Mouse (Mus musculus): Measurements from ENCODE around the gene Pnpla1. TPM values are rescaled to one million over a fixed set of nuclear protein-coding genes. Genes with fewer than 3 reads are reported as not detected.
A peak's percentile ranks its signal among the peaks of the same experiment; 100 is the strongest.

The Pnpla1 gene
- polyA plus RNA-seq, 1 experiment from 2014 or later, result 0.50 TPM

DNA sequence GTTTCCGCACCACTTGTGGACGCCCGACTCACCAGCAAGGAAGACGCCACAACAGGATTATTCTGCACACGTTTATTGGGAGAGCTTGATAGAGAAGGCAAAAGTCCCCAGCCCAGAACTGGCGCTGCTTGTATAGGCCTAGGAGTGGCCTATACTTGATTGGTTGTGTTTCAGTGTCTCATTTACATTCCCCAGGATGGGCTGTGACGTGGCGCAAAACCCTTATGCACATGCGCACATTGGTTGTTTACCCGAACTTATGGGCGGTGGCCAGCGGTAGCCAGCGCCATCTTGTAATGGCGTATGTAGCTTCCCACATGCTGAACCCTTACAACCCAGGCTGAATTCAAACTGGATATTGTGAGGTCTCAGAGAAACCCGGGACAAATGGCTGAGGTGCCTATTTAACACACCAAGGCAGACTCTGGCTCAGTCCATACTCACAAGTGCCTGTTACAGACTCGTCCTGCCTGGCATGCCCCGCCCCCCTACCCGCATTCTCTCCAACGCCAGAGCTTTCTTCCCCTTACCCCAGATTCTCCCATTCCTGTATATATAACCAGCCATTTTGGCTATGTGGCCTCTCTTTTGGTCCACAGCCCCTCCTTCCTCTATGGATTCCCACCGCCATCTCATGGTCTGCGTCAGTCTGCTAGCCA is 37.1 kb downstream of the Pnpla1 start:
- Histone ChIP-seq H3K9me3 (no peaks in the 10 kb centered on the region), H3K27me3 (replicated peaks) (no peaks in the 10 kb centered on the region), H3K4me1 (no peaks in the 10 kb centered on the region), H3K36me3 (no peaks in the 10 kb centered on the region), H3K9ac (no peak overlapping the region), H3K27ac (no peak overlapping the region), H3K4me3 (replicated peaks) (no peak overlapping the region), H3K4me2 (no peak overlapping the region)
- no peak for ATAC-seq (ENCODE audit: insufficient read depth, low FRiP score, low read depth)
- 92% methylated on average over 21 of the region's 21 CpGs for WGBS

DNA sequence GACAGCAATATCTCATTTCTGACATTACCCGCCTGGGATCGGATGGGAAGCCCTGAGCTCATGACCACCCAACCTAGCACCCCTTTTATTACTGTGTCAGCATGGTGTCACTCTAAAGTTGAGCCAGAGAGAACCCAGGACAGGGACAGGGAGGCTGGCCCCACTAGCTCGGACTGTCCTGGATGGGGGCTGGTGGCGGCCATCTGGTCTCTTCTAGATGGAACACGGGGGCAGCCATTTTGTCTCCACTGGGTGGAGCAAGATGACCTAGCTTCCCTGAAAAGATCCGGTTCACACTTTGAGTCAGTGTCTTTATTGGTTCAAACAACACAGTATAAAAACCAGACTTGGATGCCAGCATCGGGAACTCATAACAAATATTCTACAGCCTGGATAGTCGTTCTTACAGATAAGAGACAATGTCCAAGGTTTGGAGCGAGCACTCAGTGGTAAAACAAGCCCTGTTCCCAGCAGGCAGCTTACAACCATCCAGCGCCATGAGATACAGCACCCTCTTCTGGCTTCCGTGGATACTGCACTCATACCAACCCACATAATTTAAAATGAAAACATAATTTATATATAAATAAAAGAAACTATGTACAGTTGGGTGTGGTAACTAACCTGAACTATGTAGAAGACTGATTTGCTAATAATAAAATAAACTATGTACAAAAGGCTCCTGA is 38.0 kb downstream of the Pnpla1 start:
- H3K27me3 ChIP-seq (replicated peaks), result no peaks in the 10 kb centered on the region
- H3K9me3 ChIP-seq, result no peaks in the 10 kb centered on the region
- no peaks in the 10 kb centered on the region for H3K36me3 ChIP-seq
- no peak overlapping the region for H3K4me2 ChIP-seq
- ATAC-seq (ENCODE audit: insufficient read depth, low FRiP score, low read depth), result no peak
- no peak overlapping the region for H3K9ac ChIP-seq
- no peak overlapping the region for H3K27ac ChIP-seq
- H3K4me1 ChIP-seq, result no peaks in the 10 kb centered on the region
- WGBS, result 91% methylated on average over 11 of the region's 11 CpGs
- H3K4me3 ChIP-seq (replicated peaks), result no peak overlapping the region

- Histone ChIP-seq H3K27me3 (replicated peaks) (no peaks in the 10 kb centered on the region), H3K4me1 (no peaks in the 10 kb centered on the region), H3K4me2 (no peak overlapping the region), H3K27ac (no peak overlapping the region), H3K9ac (no peak overlapping the region), H3K36me3 (no peaks in the 10 kb centered on the region), H3K4me3 (replicated peaks) (no peak overlapping the region), H3K9me3 (no peaks in the 10 kb centered on the region)
- 87% methylated on average over 5 of the region's 5 CpGs for WGBS
- no peak for ATAC-seq (ENCODE audit: insufficient read depth, low FRiP score, low read depth)
Measured at GRCm38 (mm10) chr17:28897817-28898216, 39.6 kb downstream of the Pnpla1 start.

DNA sequence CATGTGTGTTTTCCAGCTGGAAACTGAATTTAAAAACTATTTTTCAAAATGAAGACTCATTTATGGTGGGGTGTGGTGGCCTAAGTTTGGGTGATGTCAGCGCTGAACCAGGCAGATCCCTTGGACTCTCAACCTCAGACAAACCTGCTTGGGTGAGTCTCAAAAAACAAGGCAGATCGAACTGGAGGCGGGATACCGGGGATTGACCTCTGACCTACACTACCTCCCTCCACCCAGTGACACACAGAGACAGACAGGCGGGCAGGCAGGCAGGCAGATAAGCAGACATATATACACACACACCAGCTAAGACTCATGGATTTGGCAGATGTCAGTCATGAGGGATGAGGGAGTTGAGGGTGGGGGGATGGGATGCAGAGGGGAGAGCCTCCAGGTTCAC is 40.0 kb downstream of the Pnpla1 start:
- Histone ChIP-seq H3K27ac (no peak overlapping the region), H3K4me2 (no peak overlapping the region), H3K27me3 (replicated peaks) (no peaks in the 10 kb centered on the region), H3K4me1 (no peaks in the 10 kb centered on the region), H3K9ac (no peak overlapping the region), H3K4me3 (replicated peaks) (no peak overlapping the region), H3K36me3 (no peaks in the 10 kb centered on the region), H3K9me3 (no peaks in the 10 kb centered on the region)
- ATAC-seq (ENCODE audit: insufficient read depth, low FRiP score, low read depth), result no peak
- 70% methylated on average over 5 of the region's 5 CpGs for WGBS

DNA sequence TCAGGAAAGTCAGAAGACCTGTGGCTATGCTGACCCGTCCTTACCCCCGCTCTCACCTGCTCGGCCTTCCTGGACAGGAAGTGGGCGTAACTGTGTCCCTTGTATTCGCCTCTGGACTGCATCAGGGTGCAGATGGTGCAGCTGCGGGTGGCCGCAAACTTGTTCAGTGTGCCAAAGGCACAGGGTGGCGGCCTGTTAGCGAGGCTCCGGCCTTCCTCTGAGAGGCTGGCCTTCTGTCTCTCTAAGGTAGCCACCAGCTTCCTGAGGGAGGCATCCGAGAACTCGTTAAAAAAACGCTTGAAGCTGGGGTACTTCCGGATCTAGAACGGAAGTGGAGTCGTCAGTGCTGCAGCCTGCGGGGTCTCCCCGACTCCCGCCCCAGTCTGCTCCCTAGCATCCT is 41.2 kb downstream of the Pnpla1 start:
- ATAC-seq (ENCODE audit: insufficient read depth, low FRiP score, low read depth), result no peak
- Histone ChIP-seq H3K9ac (no peak overlapping the region), H3K27ac (no peak overlapping the region), H3K9me3 (no peaks in the 10 kb centered on the region), H3K27me3 (replicated peaks) (no peaks in the 10 kb centered on the region), H3K4me3 (replicated peaks) (no peak overlapping the region), H3K36me3 (no peaks in the 10 kb centered on the region), H3K4me2 (no peak overlapping the region), H3K4me1 (no peaks in the 10 kb centered on the region)
- WGBS, result 70% methylated on average over 19 of the region's 19 CpGs

- Histone ChIP-seq H3K27ac (no peak overlapping the region), H3K4me1 (no peaks in the 10 kb centered on the region), H3K9me3 (no peaks in the 10 kb centered on the region), H3K27me3 (replicated peaks) (no peaks in the 10 kb centered on the region), H3K4me3 (replicated peaks) (no peak overlapping the region), H3K36me3 (no peaks in the 10 kb centered on the region), H3K4me2 (no peak overlapping the region), H3K9ac (no peak overlapping the region)
- 69% methylated on average over 4 of the region's 4 CpGs for WGBS
- no peak for ATAC-seq (ENCODE audit: insufficient read depth, low FRiP score, low read depth)
Measured at GRCm38 (mm10) chr17:28901559-28901958, 43.3 kb downstream of the Pnpla1 start.

DNA sequence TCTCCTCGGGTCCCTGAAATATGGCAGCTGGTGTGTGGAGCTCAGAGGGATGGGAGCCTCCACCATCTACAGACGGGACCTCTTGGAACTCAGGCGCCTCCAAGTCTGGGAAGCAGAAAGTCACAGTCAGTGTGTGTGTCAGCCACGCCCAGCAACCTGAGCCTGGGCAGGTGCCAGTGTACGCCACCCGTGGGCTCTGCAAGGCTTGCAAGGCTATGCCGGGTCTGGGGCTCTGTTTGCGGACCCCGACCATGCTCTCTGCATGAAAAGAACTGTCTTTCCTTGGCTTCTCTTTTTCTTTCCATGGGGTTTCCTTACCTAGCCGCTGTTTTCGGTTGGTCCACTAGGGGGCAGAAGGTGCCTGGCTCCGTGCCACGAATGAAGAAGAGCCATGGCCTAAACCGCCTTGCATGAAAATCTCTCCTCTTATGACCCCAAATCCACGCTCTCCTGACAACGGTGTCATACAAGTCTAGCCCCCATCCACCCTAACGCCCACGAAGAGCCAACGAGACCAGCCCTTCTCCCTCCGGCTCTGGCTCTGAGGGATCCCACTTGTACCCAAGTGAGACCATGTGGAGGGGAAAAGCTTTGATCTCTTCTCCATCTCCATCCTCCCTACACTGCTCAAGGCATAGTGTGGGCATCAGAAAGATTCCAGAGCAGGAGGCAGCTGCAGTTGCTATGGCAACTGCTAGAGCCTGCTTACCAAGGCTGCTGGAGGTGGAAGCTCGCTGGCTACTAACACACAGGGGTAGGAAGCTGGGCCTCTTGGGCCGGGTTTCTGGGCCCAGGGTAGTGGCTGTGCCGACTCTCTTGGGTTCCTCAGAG is 46.5 kb downstream of the Pnpla1 start:
- no peaks in the 10 kb centered on the region for H3K9me3 ChIP-seq
- ATAC-seq (ENCODE audit: insufficient read depth, low FRiP score, low read depth), result no peak
- no peak overlapping the region for H3K4me2 ChIP-seq
- H3K36me3 ChIP-seq, result no peaks in the 10 kb centered on the region
- H3K27me3 ChIP-seq (replicated peaks), result no peaks in the 10 kb centered on the region
- H3K4me1 ChIP-seq, result no peaks in the 10 kb centered on the region
- H3K27ac ChIP-seq, result no peak overlapping the region
- no peak overlapping the region for H3K9ac ChIP-seq
- no peak overlapping the region for H3K4me3 ChIP-seq (replicated peaks)
- WGBS, result 32% methylated on average over 23 of the region's 23 CpGs

GRCm38 (mm10) chr17:28905377-28905916 is 47.2 kb downstream of the Pnpla1 start:
- no peak for ATAC-seq (ENCODE audit: insufficient read depth, low FRiP score, low read depth)
- 74% methylated on average over 13 of the region's 13 CpGs for WGBS
- no peaks in the 10 kb centered on the region for H3K4me1 ChIP-seq
- H3K9me3 ChIP-seq, result no peaks in the 10 kb centered on the region
- no peak overlapping the region for H3K9ac ChIP-seq
- no peak overlapping the region for H3K4me2 ChIP-seq
- no peaks in the 10 kb centered on the region for H3K36me3 ChIP-seq
- no peaks in the 10 kb centered on the region for H3K27me3 ChIP-seq (replicated peaks)
- no peak overlapping the region for H3K4me3 ChIP-seq (replicated peaks)
- H3K27ac ChIP-seq, result no peak overlapping the region

- no peaks in the 10 kb centered on the region for H3K27me3 ChIP-seq (replicated peaks)
- no peak overlapping the region for H3K4me3 ChIP-seq (replicated peaks)
- ATAC-seq (ENCODE audit: insufficient read depth, low FRiP score, low read depth), result no peak
- H3K4me1 ChIP-seq, result no peaks in the 10 kb centered on the region
- H3K36me3 ChIP-seq, result no peaks in the 10 kb centered on the region
- H3K4me2 ChIP-seq, result no peak overlapping the region
- no peak overlapping the region for H3K9ac ChIP-seq
- no peak overlapping the region for H3K27ac ChIP-seq
- H3K9me3 ChIP-seq, result no peaks in the 10 kb centered on the region
- 79% methylated on average over 7 of the region's 7 CpGs for WGBS
Measured at GRCm38 (mm10) chr17:28907959-28908358, 49.7 kb downstream of the Pnpla1 start.

GRCm38 (mm10) chr17:28909252-28909941 is 51.2 kb downstream of the Pnpla1 start:
- 10% methylated on average over 27 of the region's 29 CpGs for WGBS

DNA sequence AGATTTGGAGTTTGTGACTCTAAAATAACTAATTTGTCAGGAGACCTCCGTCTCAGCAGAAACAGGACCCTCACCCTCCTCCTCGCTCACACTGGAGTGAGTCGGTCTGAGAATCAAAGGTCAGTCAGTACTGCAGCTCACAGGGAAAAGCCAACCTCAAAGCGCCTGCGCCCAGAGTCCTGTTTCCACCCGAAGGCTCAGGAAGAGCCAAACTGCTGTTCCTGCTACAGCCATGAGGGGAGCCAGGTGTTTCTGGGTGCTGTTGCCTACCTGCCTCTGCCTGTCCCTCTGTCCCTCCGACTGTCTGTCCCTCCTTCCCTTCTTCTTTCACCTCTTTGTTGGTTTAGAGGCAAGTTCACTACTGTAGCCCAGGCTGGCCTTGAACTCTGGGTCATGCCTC is 51.9 kb downstream of the Pnpla1 start:
- no peaks in the 10 kb centered on the region for H3K36me3 ChIP-seq
- no peak overlapping the region for H3K27ac ChIP-seq
- H3K9ac ChIP-seq, result no peak overlapping the region
- H3K4me1 ChIP-seq, result no peaks in the 10 kb centered on the region
- H3K9me3 ChIP-seq, result no peaks in the 10 kb centered on the region
- H3K4me2 ChIP-seq, result peak overlapping the region; percentile 51; the same call in 1 of the 2 replicates
- no peaks in the 10 kb centered on the region for H3K27me3 ChIP-seq (replicated peaks)
- H3K4me3 ChIP-seq (replicated peaks), result no peak overlapping the region
- 30% methylated on average over 7 of the region's 7 CpGs for WGBS
- ATAC-seq (ENCODE audit: insufficient read depth, low FRiP score, low read depth), result no peak

More at GRCm38 (mm10) chr17:28909252-28909941, 51.2 kb downstream of the Pnpla1 start:
- no peaks in the 10 kb centered on the region for H3K27me3 ChIP-seq (replicated peaks)
- peak overlapping the region; percentile 22 for H3K4me3 ChIP-seq (replicated peaks)
- H3K4me1 ChIP-seq, result no peaks in the 10 kb centered on the region
- H3K9ac ChIP-seq, result no peak overlapping the region
- no peaks in the 10 kb centered on the region for H3K36me3 ChIP-seq
- ATAC-seq (ENCODE audit: insufficient read depth, low FRiP score, low read depth), result no peak
- H3K9me3 ChIP-seq, result no peaks in the 10 kb centered on the region
- peak overlapping the region; percentile 51 for H3K4me2 ChIP-seq
- H3K27ac ChIP-seq, result no peak overlapping the region

Data from stomach, embryonic 15.5 days (tissue).